Mouse (Mus musculus) limb, embryonic 11.5 days (tissue): ENCODE measurements at regions not wholly inside any gene's neighbourhood (a gene's known extent, or its start where the extent isn't known, plus 50 kb on each side); places are given as distances from the start of the nearest gene placed in this dataset.

Experiments used
- ATAC-seq: fragments of 200-750 bp; cut with Nextera tagmentation; 2 replicates; pipeline ENCODE4 v1.8.0; 2017; ENCODE audit warnings: low read depth; ENCODE audit not compliant: insufficient number of reproducible peaks, low FRiP score, low TSS enrichment
- DNase-seq: peaks from one replicate; pipeline ENCODE4 v3.0.0-alpha.2; 2015; ENCODE audit warnings: low spot score
- H3K27ac ChIP-seq: fragments of 300-500 bp; sonication (generic); replicated peaks from 2 replicates; pipeline ENCODE4 v1.5.1; 2014; ENCODE audit warnings: low read depth, mild to moderate bottlenecking, low read length
- H3K27me3 ChIP-seq: fragments of 300-500 bp; sonication (generic); 2 replicates; pipeline ENCODE4 v1.6.1; 2014; ENCODE audit warnings: mild to moderate bottlenecking, low read length, mixed read lengths; ENCODE audit not compliant: control insufficient read depth, insufficient read depth
- H3K36me3 ChIP-seq: fragments of 300-500 bp; sonication (generic); 2 replicates; pipeline ENCODE4 v1.6.1; 2014; ENCODE audit warnings: mild to moderate bottlenecking, low read length, moderate library complexity, mixed read lengths; ENCODE audit not compliant: control insufficient read depth, insufficient read depth
- H3K4me1 ChIP-seq: fragments of 300-500 bp; sonication (generic); 2 replicates; pipeline ENCODE4 v1.6.1; 2014; ENCODE audit warnings: low read length, mixed read lengths; ENCODE audit not compliant: control insufficient read depth, insufficient read depth
- H3K4me2 ChIP-seq: fragments of 300-500 bp; sonication (generic); 2 replicates; pipeline ENCODE4 v1.6.1; 2014; ENCODE audit warnings: low read depth, mild to moderate bottlenecking, moderate library complexity; ENCODE audit not compliant: severe bottlenecking
- H3K4me3 ChIP-seq: fragments of 300-500 bp; sonication (generic); 2 replicates; pipeline ENCODE4 v1.5.1; 2014; ENCODE audit warnings: low read depth, low read length
- H3K9ac ChIP-seq: fragments of 300-500 bp; sonication (generic); 2 replicates; pipeline ENCODE4 v1.6.1; 2014; ENCODE audit warnings: mild to moderate bottlenecking, low read length
- H3K9me3 ChIP-seq: fragments of 300-500 bp; sonication (generic); 2 replicates; pipeline ENCODE4 v1.6.1; 2016; ENCODE audit warnings: low read length; ENCODE audit not compliant: control insufficient read depth
- WGBS: fragments of 180-500 bp; shearing (Covaris S2); extraction: QIAGEN DNeasy Blood & Tissue Kit; methylation state at CpG from one replicate; pipeline ENCODE4 v1.1.7; 2014; 5-methylcytosine and 5-hydroxymethylcytosine counted together

GRCm38 (mm10) chr13:71617198-71617597 is 346.3 kb downstream of the Irx1 start:
- no peaks in the 10 kb centered on the region for H3K27me3 ChIP-seq
- no peak overlapping the region for H3K4me3 ChIP-seq
- H3K27ac ChIP-seq: no peak overlapping the region
- no peaks in the 10 kb centered on the region for H3K36me3 ChIP-seq
- no peaks in the 10 kb centered on the region for H3K4me1 ChIP-seq
- DNase-seq (no peak), ATAC-seq (no peak)
- 41% methylated on average over 2 of the region's 2 CpGs for WGBS
- H3K9ac ChIP-seq: no peak overlapping the region
- H3K9me3 ChIP-seq: no peaks in the 10 kb centered on the region
- H3K4me2 ChIP-seq: no peak overlapping the region

GRCm38 (mm10) chr13:71612393-71613179 is 350.9 kb downstream of the Irx1 start:
- H3K4me1 ChIP-seq: no peaks in the 10 kb centered on the region
- H3K36me3 ChIP-seq: no peaks in the 10 kb centered on the region
- DNase-seq (no peak), ATAC-seq (no peak)
- 74% methylated on average over 7 of the region's 7 CpGs for WGBS
- no peaks in the 10 kb centered on the region for H3K9me3 ChIP-seq
- H3K27ac ChIP-seq: no peak overlapping the region
- H3K9ac ChIP-seq: no peak overlapping the region
- no peaks in the 10 kb centered on the region for H3K27me3 ChIP-seq
- no peak overlapping the region for H3K4me2 ChIP-seq
- H3K4me3 ChIP-seq: no peak overlapping the region

GRCm38 (mm10) chr13:71582486-71582885 is 381.0 kb downstream of the Irx1 start:
- 50% methylated on average over 4 of the region's 4 CpGs for WGBS
- DNase-seq (no peak), ATAC-seq (no peak)
- Histone ChIP-seq H3K27ac (no peak overlapping the region), H3K27me3 (no peaks in the 10 kb centered on the region), H3K36me3 (no peaks in the 10 kb centered on the region), H3K4me2 (no peak overlapping the region), H3K9me3 (no peaks in the 10 kb centered on the region), H3K4me3 (no peak overlapping the region), H3K9ac (no peak overlapping the region), H3K4me1 (no peaks in the 10 kb centered on the region)

- ATAC-seq (peak; percentile 39; the same call in 1 of the 2 replicates), DNase-seq (no peak)
- Histone ChIP-seq H3K9ac (no peak overlapping the region), H3K4me3 (no peak overlapping the region), H3K9me3 (no peaks in the 10 kb centered on the region; the same call in 1 of the 2 replicates), H3K4me2 (no peak overlapping the region), H3K27me3 (peaks cover 3% of the 10 kb centered on the region; the same call in 1 of the 2 replicates), H3K4me1 (peaks cover 12% of the 10 kb centered on the region), H3K36me3 (no peaks in the 10 kb centered on the region), H3K27ac (no peak overlapping the region)
- 44% methylated on average over 6 of the region's 6 CpGs for WGBS
These were observed 397.6 kb downstream of the Irx1 start for GRCm38 (mm10) chr13:71565895-71566294.

GRCm38 (mm10) chr13:71565388-71565787 is 398.1 kb downstream of the Irx1 start:
- H3K4me1 ChIP-seq: peaks cover 12% of the 10 kb centered on the region
- H3K36me3 ChIP-seq: no peaks in the 10 kb centered on the region
- H3K27ac ChIP-seq: no peak overlapping the region
- no peak overlapping the region for H3K9ac ChIP-seq
- 12% methylated on average over 7 of the region's 7 CpGs for WGBS
- no peak overlapping the region for H3K4me2 ChIP-seq
- H3K9me3 ChIP-seq: no peaks in the 10 kb centered on the region; the same call in 1 of the 2 replicates
- no peak overlapping the region for H3K4me3 ChIP-seq
- peaks cover 3% of the 10 kb centered on the region; the same call in 1 of the 2 replicates for H3K27me3 ChIP-seq
- ATAC-seq (peak; percentile 79), DNase-seq (peak; percentile 53)

- Histone ChIP-seq H3K9me3 (no peaks in the 10 kb centered on the region), H3K4me1 (no peaks in the 10 kb centered on the region), H3K9ac (no peak overlapping the region), H3K36me3 (no peaks in the 10 kb centered on the region), H3K27ac (no peak overlapping the region), H3K27me3 (peaks cover 3% of the 10 kb centered on the region; the same call in 1 of the 2 replicates), H3K4me3 (no peak overlapping the region), H3K4me2 (no peak overlapping the region)
- ATAC-seq (no peak), DNase-seq (peak; percentile 62)
- 41% methylated on average over 14 of the region's 14 CpGs for WGBS
These were observed 404.9 kb downstream of the Irx1 start for GRCm38 (mm10) chr13:71558477-71559215.

GRCm38 (mm10) chr13:71555471-71555870 is 408.1 kb downstream of the Irx1 start:
- H3K9me3 ChIP-seq: no peaks in the 10 kb centered on the region
- DNase-seq (peak; percentile 34), ATAC-seq (0 out of 2 replicates have a peak, but pooled peaks have one; percentile 35)
- H3K36me3 ChIP-seq: no peaks in the 10 kb centered on the region
- no peak overlapping the region for H3K4me3 ChIP-seq
- H3K27me3 ChIP-seq: no peaks in the 10 kb centered on the region; the same call in 1 of the 2 replicates
- no peaks in the 10 kb centered on the region for H3K4me1 ChIP-seq
- no peak overlapping the region for H3K9ac ChIP-seq
- no peak overlapping the region for H3K27ac ChIP-seq
- H3K4me2 ChIP-seq: no peak overlapping the region
- WGBS: 25% methylated on average over 6 of the region's 6 CpGs

GRCm38 (mm10) chr13:71550109-71550508 is 413.4 kb downstream of the Irx1 start:
- Histone ChIP-seq H3K4me2 (no peak overlapping the region), H3K27ac (no peak overlapping the region), H3K36me3 (no peaks in the 10 kb centered on the region), H3K27me3 (no peaks in the 10 kb centered on the region; the same call in none of the 2 replicates), H3K9me3 (no peaks in the 10 kb centered on the region), H3K9ac (no peak overlapping the region), H3K4me3 (no peak overlapping the region), H3K4me1 (peaks cover 4% of the 10 kb centered on the region; the same call in 1 of the 2 replicates)
- ATAC-seq (no peak), DNase-seq (no peak)
- WGBS: 35% methylated on average over 1 of the region's 1 CpGs
